Mouse (Mus musculus): ENCODE data around the gene Stxbp4.

Stxbp4 gene

GRCm38 (mm10) chr11:90451506-90451905 is 186.4 kb downstream of the Stxbp4 start:
- no peak for DNase-seq

DNA sequence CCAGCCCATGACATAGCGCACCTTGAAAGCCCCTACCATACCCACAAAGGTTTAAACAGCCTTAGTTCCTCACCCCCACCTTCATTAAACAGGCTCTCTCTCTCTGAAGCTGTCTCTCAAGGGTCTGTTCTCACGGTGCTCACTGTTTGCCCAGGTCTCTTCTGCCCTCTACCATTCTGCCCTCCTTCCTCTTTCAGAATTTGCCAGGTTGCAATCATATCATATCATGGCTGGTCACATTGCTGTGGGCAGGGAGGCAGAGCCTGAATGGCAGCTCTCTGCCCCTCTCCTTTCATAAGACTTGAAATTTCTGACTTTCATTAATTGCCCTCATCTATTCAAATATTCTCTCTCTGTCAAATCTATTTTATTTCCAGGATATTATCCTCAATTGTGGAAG is 195.4 kb downstream of the Stxbp4 start:
- DNase-seq = no peak

- no peak for DNase-seq
These were observed 197.0 kb downstream of the Stxbp4 start for GRCm38 (mm10) chr11:90440851-90441250.

- DNase-seq = no peak
These were observed 199.1 kb downstream of the Stxbp4 start for GRCm38 (mm10) chr11:90438768-90439167.

Measured in thymus, postnatal 36 days (tissue).